Mouse (Mus musculus): ENCODE measurements around the gene Aurkc.
"Not testable (repeated sequence)": the region's sequence is repeated elsewhere in the genome, so short reads cannot be mapped to it uniquely, and the experiment has no call there.

The Aurkc gene

GRCm38 (mm10) chr7:6995251-6995650 is at the start of gene Aurkc:
Gene Aurkc, plus strand, starts transcription at chr7:6995300.
- DNase-seq: not testable (repeated sequence)

- not testable (repeated sequence) for DNase-seq
Observed at GRCm38 (mm10) chr7:6948061-6948460, 47.0 kb upstream of the Aurkc start.

- DNase-seq: no peak
Observed at GRCm38 (mm10) chr7:6956576-6956975, 38.5 kb upstream of the Aurkc start.

- DNase-seq: no peak
Observed at GRCm38 (mm10) chr7:6958574-6958973, 36.5 kb upstream of the Aurkc start.

- no peak for DNase-seq
Observed at GRCm38 (mm10) chr7:6973566-6973965, 21.5 kb upstream of the Aurkc start.

GRCm38 (mm10) chr7:6976890-6977289 is 18.2 kb upstream of the Aurkc start:
- DNase-seq: no peak

- DNase-seq: not testable (repeated sequence)
Observed at GRCm38 (mm10) chr7:6998914-6999313, 3.8 kb downstream of the Aurkc start.

GRCm38 (mm10) chr7:7005441-7005840 is 10.3 kb downstream of the Aurkc start:
- DNase-seq: not testable (repeated sequence)

- DNase-seq: no peak
Observed at GRCm38 (mm10) chr7:7027445-7027844, 32.3 kb downstream of the Aurkc start.

- not testable (repeated sequence) for DNase-seq
Observed at GRCm38 (mm10) chr7:7049659-7050320, 54.7 kb downstream of the Aurkc start.
